Mouse (Mus musculus) C2C12 (cell line): ENCODE data around the gene Dll3.

Experiments used
- CTCF ChIP-seq: IDR thresholded peaks from one replicate; pipeline ENCODE4 v1.5.1; 2011; ENCODE audit not compliant: control insufficient read depth, insufficient read depth, insufficient read length
- USF1 ChIP-seq: IDR thresholded peaks from one replicate; pipeline ENCODE4 v1.6.1; 2011; ENCODE audit warnings: low read depth, mild to moderate bottlenecking, control low read depth, moderate library complexity

DNA sequence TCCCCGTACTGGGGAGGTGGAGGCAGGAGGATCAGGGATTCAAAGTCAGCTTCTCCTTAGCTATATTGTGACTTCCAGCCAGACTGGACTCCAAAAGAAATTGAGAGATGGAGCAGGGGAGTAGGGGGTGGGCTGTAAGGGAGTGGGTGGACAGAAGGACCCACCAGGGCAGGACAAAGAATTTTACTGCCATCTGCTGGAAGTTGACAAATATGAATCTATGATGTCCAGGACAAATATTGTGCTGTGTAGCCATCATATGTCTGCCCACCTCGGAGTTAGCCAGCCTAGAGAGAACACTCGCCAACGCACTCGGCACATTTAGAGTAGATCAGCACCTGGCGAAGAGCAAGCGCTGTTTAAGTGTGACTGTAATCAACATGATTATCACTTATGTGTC, 46.6 kb upstream of the Dll3 start:
- TF ChIP-seq CTCF: no peak
- no peak for TF ChIP-seq USF1
